Mouse (Mus musculus) hindbrain, embryonic 14.5 days (tissue): ENCODE data around the gene Cep63. TPM values are rescaled to one million over a fixed set of nuclear protein-coding genes. Genes with fewer than 3 reads are reported as not detected.

ENCODE experiments used
- ATAC-seq: fragments of 200-750 bp; cut with Nextera tagmentation; 2 replicates; pipeline ENCODE4 v1.8.0; 2017; ENCODE audit warnings: moderate number of reproducible peaks, mild to moderate bottlenecking, moderate TSS enrichment, moderate library complexity; ENCODE audit not compliant: low FRiP score
- DNase-seq: peaks from one replicate; pipeline ENCODE4 v3.0.0-alpha.2; 2015; ENCODE audit warnings: low spot score
- H3K27ac ChIP-seq: fragments of 300-500 bp; sonication (generic); 2 replicates; pipeline ENCODE4 v1.5.1; 2014; ENCODE audit warnings: mild to moderate bottlenecking, moderate library complexity
- H3K27me3 ChIP-seq: fragments of 300-500 bp; sonication (generic); 2 replicates; pipeline ENCODE4 v1.6.1; 2014; ENCODE audit warnings: mild to moderate bottlenecking, low read length, mixed read lengths; ENCODE audit not compliant: control insufficient read depth, insufficient read depth
- H3K36me3 ChIP-seq: fragments of 300-500 bp; sonication (generic); replicated peaks from 2 replicates; pipeline ENCODE4 v1.6.1; 2014; ENCODE audit not compliant: control insufficient read depth, insufficient read depth
- H3K4me1 ChIP-seq: fragments of 300-500 bp; sonication (generic); replicated peaks from 2 replicates; pipeline ENCODE4 v1.6.1; 2014; ENCODE audit warnings: antibody characterized with exemption, low read length, mixed read lengths; ENCODE audit not compliant: control insufficient read depth, insufficient read depth
- H3K4me2 ChIP-seq: fragments of 300-500 bp; sonication (generic); replicated peaks from 2 replicates; pipeline ENCODE4 v1.6.1; 2014; ENCODE audit warnings: mild to moderate bottlenecking, moderate library complexity
- H3K4me3 ChIP-seq: fragments of 300-500 bp; sonication (generic); replicated peaks from 2 replicates; pipeline ENCODE4 v1.5.1; 2014; ENCODE audit warnings: mild to moderate bottlenecking, low read length
- H3K9ac ChIP-seq: fragments of 300-500 bp; sonication (generic); 2 replicates; pipeline ENCODE4 v1.6.1; 2014
- H3K9me3 ChIP-seq: fragments of 300-500 bp; sonication (generic); 2 replicates; pipeline ENCODE4 v1.6.1; 2016; ENCODE audit warnings: low read length; ENCODE audit not compliant: control insufficient read depth
- WGBS: fragments of 180-500 bp; shearing (Covaris S2); extraction: QIAGEN DNeasy Blood & Tissue Kit; methylation state at CpG from one replicate; pipeline ENCODE4 v1.1.7; 2014; 5-methylcytosine and 5-hydroxymethylcytosine counted together
- polyA plus RNA-seq: library from polyadenylated mRNA; unstranded; fragments of >200 nt; fragmentation: Nextera tagmentation; extraction: Ambion mirVana; gene quantifications from 2 replicates; pipeline ENCODE4 v1.2.1, GENCODE M21; 2014

Gene Cep63
- polyA plus RNA-seq, 1 experiment from 2014 or later: 35.7 TPM

- H3K36me3 ChIP-seq: peaks cover 45% of the 10 kb centered on the region
- DNase-seq: no peak
- H3K4me3 ChIP-seq: no peak overlapping the region
- H3K27me3 ChIP-seq: no peaks in the 10 kb centered on the region
- 78% methylated on average over 8 of the region's 8 CpGs for WGBS
- no peak for ATAC-seq
- H3K4me1 ChIP-seq: no peaks in the 10 kb centered on the region
- H3K27ac ChIP-seq: no peak overlapping the region
- no peaks in the 10 kb centered on the region for H3K9me3 ChIP-seq
- H3K9ac ChIP-seq: no peak overlapping the region
- H3K4me2 ChIP-seq: no peak overlapping the region
Observed at GRCm38 (mm10) chr9:102595662-102596436, 30.5 kb downstream of the Cep63 start.

DNA sequence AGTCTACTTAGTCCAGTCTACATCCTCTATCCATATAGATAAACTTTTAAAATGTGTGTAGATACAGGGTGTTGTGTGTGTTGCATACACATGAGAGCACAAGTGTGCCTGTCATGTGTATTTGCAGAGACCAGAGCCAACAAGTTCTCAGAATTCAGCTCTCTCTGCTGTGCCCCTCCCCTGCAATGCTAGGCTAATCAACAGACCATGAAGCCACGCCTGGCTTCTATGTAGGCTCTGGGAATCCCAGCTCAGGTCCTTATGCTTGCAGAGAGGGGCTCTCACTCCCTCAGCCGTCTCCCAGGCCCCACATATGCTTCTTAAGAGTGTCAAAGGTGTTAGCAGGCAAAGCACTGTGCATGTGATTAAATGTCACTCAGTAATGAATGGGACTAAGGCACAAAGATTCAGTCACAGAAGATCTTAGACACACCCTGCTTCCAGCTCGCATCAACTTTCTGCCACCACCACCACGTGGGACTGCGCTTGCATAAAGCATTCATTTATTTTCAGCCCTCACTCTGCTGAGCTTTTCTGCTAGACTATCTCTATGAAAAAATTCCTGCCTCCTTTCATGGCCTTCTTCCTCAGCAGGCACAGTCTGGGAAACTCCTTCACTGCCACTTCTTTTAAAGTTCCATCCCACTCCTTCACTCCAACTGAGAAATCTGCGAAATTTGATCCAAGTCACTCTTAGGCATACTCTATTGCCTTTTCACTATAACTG lies 31.5 kb downstream of the Cep63 start:
- H3K27me3 ChIP-seq: no peaks in the 10 kb centered on the region
- no peak overlapping the region for H3K9ac ChIP-seq
- H3K4me2 ChIP-seq: no peak overlapping the region
- no peak for DNase-seq
- no peak overlapping the region for H3K4me3 ChIP-seq
- WGBS: 37% methylated on average over 6 of the region's 6 CpGs
- ATAC-seq: no peak
- no peaks in the 10 kb centered on the region for H3K9me3 ChIP-seq
- no peak overlapping the region for H3K27ac ChIP-seq
- no peaks in the 10 kb centered on the region for H3K4me1 ChIP-seq
- peaks cover 41% of the 10 kb centered on the region for H3K36me3 ChIP-seq

- Histone ChIP-seq H3K4me2 (no peak overlapping the region), H3K4me1 (no peaks in the 10 kb centered on the region), H3K9ac (no peak overlapping the region), H3K27me3 (no peaks in the 10 kb centered on the region), H3K4me3 (no peak overlapping the region), H3K9me3 (no peaks in the 10 kb centered on the region), H3K36me3 (peaks cover 27% of the 10 kb centered on the region), H3K27ac (no peak overlapping the region)
- WGBS: 60% methylated on average over 5 of the region's 5 CpGs
- ATAC-seq: no peak
- no peak for DNase-seq
Observed at GRCm38 (mm10) chr9:102587347-102587746, 39.0 kb downstream of the Cep63 start.

GRCm38 (mm10) chr9:102581921-102582469 lies 44.3 kb downstream of the Cep63 start:
- H3K4me1 ChIP-seq: no peaks in the 10 kb centered on the region
- ATAC-seq: no peak
- peaks cover 16% of the 10 kb centered on the region for H3K36me3 ChIP-seq
- DNase-seq: no peak
- H3K27me3 ChIP-seq: no peaks in the 10 kb centered on the region
- H3K4me2 ChIP-seq: no peak overlapping the region
- H3K4me3 ChIP-seq: no peak overlapping the region
- H3K27ac ChIP-seq: no peak overlapping the region
- WGBS: 70% methylated on average over 12 of the region's 12 CpGs
- no peaks in the 10 kb centered on the region for H3K9me3 ChIP-seq
- H3K9ac ChIP-seq: no peak overlapping the region

DNA sequence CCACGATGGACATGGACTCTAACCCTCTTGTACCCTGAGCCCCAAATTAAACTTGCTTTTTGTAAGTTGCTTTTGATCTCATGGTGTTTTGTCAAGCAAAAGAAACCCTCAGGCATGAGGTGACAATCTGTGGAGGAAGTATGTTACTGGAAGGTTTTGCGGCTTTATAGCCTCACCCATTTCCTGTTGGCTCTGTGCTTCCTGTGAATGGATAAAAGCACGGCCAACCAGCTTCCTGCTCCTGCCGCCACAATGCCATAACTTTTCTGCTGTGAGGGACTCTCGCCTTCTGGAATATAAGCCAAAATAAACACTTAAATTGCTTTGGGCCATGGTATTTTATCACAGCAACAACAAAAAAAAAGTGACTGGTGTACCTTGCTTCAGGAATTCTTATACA lies 48.9 kb downstream of the Cep63 start:
- ATAC-seq: no peak
- Histone ChIP-seq H3K4me3 (no peak overlapping the region), H3K27ac (no peak overlapping the region), H3K4me2 (no peak overlapping the region), H3K27me3 (no peaks in the 10 kb centered on the region), H3K9me3 (no peaks in the 10 kb centered on the region), H3K36me3 (no peaks in the 10 kb centered on the region), H3K9ac (no peak overlapping the region), H3K4me1 (no peaks in the 10 kb centered on the region)
- no peak for DNase-seq
- 82% methylated on average over 5 of the region's 5 CpGs for WGBS

DNA sequence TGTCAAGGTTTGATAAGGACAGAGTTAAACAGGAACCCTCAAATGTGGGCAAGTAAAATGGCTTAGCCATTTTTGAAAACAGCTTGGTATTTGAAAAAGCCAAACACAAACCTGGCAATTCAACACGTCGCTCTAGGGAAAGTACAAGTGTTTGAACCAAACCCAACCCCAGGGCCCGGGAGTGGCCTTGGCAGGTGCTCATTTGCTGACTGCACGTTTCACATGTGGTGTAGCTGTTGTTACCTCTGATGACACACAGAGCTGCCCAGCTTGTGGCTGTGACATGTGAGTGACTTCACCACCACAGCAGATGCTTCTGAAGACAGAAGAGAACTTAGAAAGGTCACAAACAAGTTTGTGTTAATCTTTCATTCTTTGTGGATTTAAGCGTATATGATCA lies 53.4 kb downstream of the Cep63 start:
- H3K9ac ChIP-seq: no peak overlapping the region
- 85% methylated on average over 5 of the region's 5 CpGs for WGBS

GRCm38 (mm10) chr9:102558463-102558862 lies 67.9 kb downstream of the Cep63 start:
- Histone ChIP-seq H3K4me2 (no peak overlapping the region), H3K9ac (no peak overlapping the region), H3K9me3 (no peaks in the 10 kb centered on the region), H3K27ac (no peak overlapping the region), H3K27me3 (no peaks in the 10 kb centered on the region), H3K4me1 (no peaks in the 10 kb centered on the region), H3K36me3 (no peaks in the 10 kb centered on the region), H3K4me3 (no peak overlapping the region)
- 96% methylated on average over 3 of the region's 3 CpGs for WGBS
- ATAC-seq (no peak), DNase-seq (no peak)

More for the DNA sequence above, 53.4 kb downstream of the Cep63 start:
- DNase-seq (no peak), ATAC-seq (no peak)
- Histone ChIP-seq H3K36me3 (no peaks in the 10 kb centered on the region), H3K4me3 (no peak overlapping the region), H3K4me2 (no peak overlapping the region), H3K9me3 (no peaks in the 10 kb centered on the region), H3K27me3 (no peaks in the 10 kb centered on the region), H3K27ac (no peak overlapping the region), H3K4me1 (no peaks in the 10 kb centered on the region)

GRCm38 (mm10) chr9:102553781-102554180 lies 72.6 kb downstream of the Cep63 start:
- WGBS: 89% methylated on average over 3 of the region's 3 CpGs
- H3K36me3 ChIP-seq: no peaks in the 10 kb centered on the region
- no peak for ATAC-seq
- no peak overlapping the region for H3K27ac ChIP-seq
- DNase-seq: no peak
- no peak overlapping the region for H3K9ac ChIP-seq
- no peak overlapping the region for H3K4me3 ChIP-seq
- no peak overlapping the region for H3K4me2 ChIP-seq
- H3K4me1 ChIP-seq: no peaks in the 10 kb centered on the region
- no peaks in the 10 kb centered on the region for H3K27me3 ChIP-seq
- H3K9me3 ChIP-seq: no peaks in the 10 kb centered on the region

GRCm38 (mm10) chr9:102551771-102552170 lies 74.6 kb downstream of the Cep63 start:
- Histone ChIP-seq H3K27ac (no peak overlapping the region), H3K27me3 (0 out of 2 replicates have a peak, but pooled peaks cover 4% of the 10 kb centered on the region), H3K36me3 (no peaks in the 10 kb centered on the region), H3K9me3 (no peaks in the 10 kb centered on the region), H3K4me2 (no peak overlapping the region), H3K9ac (no peak overlapping the region), H3K4me3 (no peak overlapping the region), H3K4me1 (0 out of 2 replicates have a peak, but pooled peaks cover 7% of the 10 kb centered on the region)
- 81% methylated on average over 10 of the region's 10 CpGs for WGBS
- no peak for ATAC-seq
- DNase-seq: no peak
